Mouse (Mus musculus) MEL (cell line): ENCODE measurements around the gene Syt6. TPM values are rescaled to one million over a fixed set of nuclear protein-coding genes. Genes with fewer than 3 reads are reported as not detected.

Experiments
- DNase-seq: peaks from one replicate; pipeline ENCODE4 v3.0.0; 2011; ENCODE audit warnings: low read depth, low spot score
- H3K27ac ChIP-seq: 2 replicates; pipeline ENCODE4 v1.5.1; 2012; ENCODE audit warnings: low read depth, mild to moderate bottlenecking, control low read depth, low read length, moderate library complexity; ENCODE audit not compliant: control insufficient read depth
- H3K27me3 ChIP-seq, 2 experiments: fragments of 150-350 bp in 1 of 2; sonication (generic) in 1 of 2; 2 replicates each; pipeline ENCODE4 v1.6.1; 2012; ENCODE audit warnings: low read length in 2 of 2, mild to moderate bottlenecking in 2 of 2, improper control_type of control experiment in 1 of 2, moderate library complexity in 1 of 2; ENCODE audit not compliant: insufficient read depth in 2 of 2, control insufficient read depth in 1 of 2
- H3K36me3 ChIP-seq, 2 experiments: 2 replicates each; pipeline ENCODE4 v1.6.1; 2012 to 2014; ENCODE audit warnings: low read length in 2 of 2, improper control_type of control experiment in 1 of 2, inconsistent platforms in 1 of 2, mild to moderate bottlenecking in 1 of 2; ENCODE audit not compliant: insufficient read depth in 2 of 2, control insufficient read depth in 1 of 2
- H3K4me1 ChIP-seq, 2 experiments: fragments of 150-350 bp in 1 of 2; sonication (generic) in 1 of 2; 2 replicates each; pipeline ENCODE4 v1.6.1; 2012; ENCODE audit warnings: low read length in 2 of 2, improper control_type of control experiment in 1 of 2, mild to moderate bottlenecking in 1 of 2; ENCODE audit not compliant: insufficient read depth in 2 of 2, control insufficient read depth in 1 of 2
- H3K4me3 ChIP-seq, 2 experiments: fragments of 150-350 bp in 1 of 2; sonication (generic) in 1 of 2; 2 replicates each; pipeline ENCODE4 v1.5.1; 2012; ENCODE audit warnings: low read depth in 2 of 2, low read length in 2 of 2, mild to moderate bottlenecking in 2 of 2, moderate library complexity in 2 of 2, control low read depth in 1 of 2, improper control_type of control experiment in 1 of 2; ENCODE audit not compliant: control insufficient read depth in 1 of 2, insufficient read depth in 1 of 2
- H3K79me2 ChIP-seq: 2 replicates; pipeline ENCODE4 v1.6.1; 2012; ENCODE audit warnings: mild to moderate bottlenecking, low read length, moderate library complexity; ENCODE audit not compliant: control insufficient read depth, poor library complexity, insufficient read depth
- H3K9ac ChIP-seq: 2 replicates; pipeline ENCODE4 v1.6.1; 2012; ENCODE audit warnings: low read depth, mild to moderate bottlenecking, control low read depth, low read length, moderate library complexity; ENCODE audit not compliant: control insufficient read depth, poor library complexity, severe bottlenecking
- H3K9me3 ChIP-seq: fragments of 150-350 bp; sonication (generic); replicated peaks from 2 replicates; pipeline ENCODE4 v1.6.1; 2012; ENCODE audit warnings: mild to moderate bottlenecking, low read length, improper control_type of control experiment, moderate library complexity; ENCODE audit not compliant: insufficient read depth
- BHLHE40 ChIP-seq: IDR thresholded peaks from 2 replicates; pipeline ENCODE4 v1.6.1; 2012; ENCODE audit warnings: low read depth, mild to moderate bottlenecking, inconsistent platforms, low read length, improper control_type of control experiment, borderline replicate concordance
- CHD2 ChIP-seq: IDR thresholded peaks from 2 replicates; pipeline ENCODE4 v1.6.1; 2011; ENCODE audit warnings: low read length, improper control_type of control experiment
- E2F4 ChIP-seq: IDR thresholded peaks from 2 replicates; pipeline ENCODE4 v1.6.1; 2011; ENCODE audit warnings: low read depth, low read length, improper control_type of control experiment, borderline replicate concordance
- ELF1 ChIP-seq: IDR thresholded peaks from 2 replicates; pipeline ENCODE4 v1.6.1; 2014; ENCODE audit warnings: low read depth, mild to moderate bottlenecking, inconsistent platforms, low read length, improper control_type of control experiment, moderate library complexity
- HCFC1 ChIP-seq: IDR thresholded peaks from 2 replicates; pipeline ENCODE4 v1.6.1; 2012; ENCODE audit warnings: low read depth, mild to moderate bottlenecking, inconsistent platforms, low read length, improper control_type of control experiment, moderate library complexity
- KAT2A ChIP-seq: conservative IDR thresholded peaks from 2 replicates; pipeline ENCODE4 v1.6.1; 2012; ENCODE audit warnings: low read depth, low read length, improper control_type of control experiment, inconsistent platforms
- MAFK ChIP-seq: IDR thresholded peaks from 2 replicates; pipeline ENCODE4 v1.6.1; 2011; ENCODE audit warnings: low read depth, mild to moderate bottlenecking, low read length, improper control_type of control experiment, borderline replicate concordance
- POLR2AphosphoS2 ChIP-seq: IDR thresholded peaks from 2 replicates; pipeline ENCODE4 v1.6.1; 2011; ENCODE audit warnings: low read length, improper control_type of control experiment
- SMC3 ChIP-seq: IDR thresholded peaks from 2 replicates; pipeline ENCODE4 v1.6.1; 2011; ENCODE audit warnings: low read depth, low read length, improper control_type of control experiment
- TAL1 ChIP-seq: IDR thresholded peaks from 2 replicates; pipeline ENCODE4 v1.6.1; 2012; ENCODE audit warnings: mild to moderate bottlenecking, inconsistent platforms, low read length, moderate library complexity, mixed read lengths
- TBP ChIP-seq: IDR thresholded peaks from 2 replicates; pipeline ENCODE4 v1.8.0; 2011; ENCODE audit warnings: low read depth, low read length, improper control_type of control experiment
- TCF12 ChIP-seq: IDR thresholded peaks from 2 replicates; pipeline ENCODE4 v1.6.1; 2014; ENCODE audit warnings: low read depth, mild to moderate bottlenecking, inconsistent platforms, low read length, improper control_type of control experiment, moderate library complexity
- USF2 ChIP-seq, 2 experiments: IDR thresholded peaks; 2 replicates each; pipeline ENCODE4 v1.6.1; 2011 to 2012; ENCODE audit warnings: improper control_type of control experiment in 2 of 2, low read length in 2 of 2, borderline replicate concordance in 1 of 2, inconsistent platforms in 1 of 2, low read depth in 1 of 2, mild to moderate bottlenecking in 1 of 2; ENCODE audit not compliant: insufficient read depth in 1 of 2
- ZC3H11A ChIP-seq: IDR thresholded peaks from 2 replicates; pipeline ENCODE4 v1.6.1; 2012; ENCODE audit warnings: low read depth, mild to moderate bottlenecking, inconsistent platforms, low read length, improper control_type of control experiment
- ZMIZ1 ChIP-seq: IDR thresholded peaks from 2 replicates; pipeline ENCODE4 v1.6.1; 2012; ENCODE audit warnings: low read depth, mild to moderate bottlenecking, inconsistent platforms, low read length, improper control_type of control experiment, moderate library complexity
- polyA plus RNA-seq, 2 experiments: library from polyadenylated mRNA; stranded (reverse) in 1 of 2; unstranded in 1 of 2; fragments of >175 nt in 1 of 2; fragments of >200 nt in 1 of 2; gene quantifications; 2 replicates each; pipeline versions ENCODE4 v1.2.1 to v1.2.4; 2012; ENCODE audit warnings: low replicate concordance in 2 of 2, low read depth in 1 of 2; ENCODE audit not compliant: insufficient read length in 2 of 2, insufficient read depth in 1 of 2, missing spikeins in 1 of 2
- total RNA-seq: library from RNA; depleted of rRNA; stranded (reverse); fragments of 300-350 nt; gene quantifications from 2 replicates; pipeline ENCODE4 v1.2.3, GENCODE M21; 2012

The Syt6 gene
- total and polyA plus RNA-seq, 3 experiments: 0.04 TPM; not detected in 2

DNA sequence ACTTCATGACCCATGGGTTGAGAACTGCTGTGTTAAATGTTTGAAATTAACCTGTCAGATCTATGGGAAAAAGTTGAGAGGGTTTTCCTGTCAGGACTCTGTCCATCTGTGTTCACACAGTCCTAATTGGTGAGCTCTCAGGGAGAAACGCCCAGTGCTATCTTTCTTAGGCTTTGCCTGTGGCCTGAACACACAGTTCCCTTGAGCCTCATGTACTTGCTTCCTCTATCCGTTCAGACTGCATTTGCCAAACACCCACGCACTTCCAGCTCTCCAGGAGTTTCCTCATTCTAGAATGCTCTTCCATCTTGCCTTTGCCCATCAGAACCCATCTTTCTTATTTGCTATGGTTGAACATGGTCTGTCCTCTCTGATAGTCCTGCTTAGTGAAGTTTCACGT, 73.5 kb downstream of the Syt6 start:
- Histone ChIP-seq H3K9me3 (no peaks in the 10 kb centered on the region), H3K36me3 (no peaks in the 10 kb centered on the region), H3K79me2 (no peaks in the 10 kb centered on the region), H3K27ac (no peak overlapping the region), H3K4me3 (no peak overlapping the region), H3K27me3 (no peaks in the 10 kb centered on the region; a peak in 1 of 4 replicates), H3K4me1 (no peaks in the 10 kb centered on the region), H3K9ac (no peak overlapping the region)
- peak; percentile 22 for DNase-seq
- no peak for TF ChIP-seq E2F4
- TF ChIP-seq ZMIZ1: no peak
- no peak for TF ChIP-seq MAFK
- no peak for TF ChIP-seq TBP
- TF ChIP-seq CHD2: no peak
- no peak for TF ChIP-seq KAT2A
- TF ChIP-seq, all 39 proteins: peak for 0

- Histone ChIP-seq H3K4me3 (no peak overlapping the region), H3K27ac (no peak overlapping the region), H3K27me3 (no peaks in the 10 kb centered on the region; a peak in 1 of 4 replicates), H3K9me3 (no peaks in the 10 kb centered on the region), H3K36me3 (no peaks in the 10 kb centered on the region), H3K79me2 (no peaks in the 10 kb centered on the region), H3K4me1 (no peaks in the 10 kb centered on the region), H3K9ac (no peak overlapping the region)
- TF ChIP-seq ZC3H11A (no peak), HCFC1 (no peak), BHLHE40 (no peak)
- no peak for DNase-seq
Observed at GRCm38 (mm10) chr3:103649716-103650115, 74.7 kb downstream of the Syt6 start.

GRCm38 (mm10) chr3:103650406-103650805, 75.4 kb downstream of the Syt6 start:
- Histone ChIP-seq H3K36me3 (no peaks in the 10 kb centered on the region), H3K79me2 (no peaks in the 10 kb centered on the region), H3K4me1 (no peaks in the 10 kb centered on the region), H3K9ac (no peak overlapping the region), H3K4me3 (no peak overlapping the region), H3K9me3 (no peaks in the 10 kb centered on the region), H3K27ac (no peak overlapping the region), H3K27me3 (no peaks in the 10 kb centered on the region; a peak in 1 of 4 replicates)
- no peak for DNase-seq
- TF ChIP-seq CHD2: no peak
- TF ChIP-seq ELF1: no peak
- no peak for TF ChIP-seq POLR2AphosphoS2
- TF ChIP-seq KAT2A: no peak
- TF ChIP-seq ZC3H11A: no peak
- TF ChIP-seq USF2 (IDR thresholded peaks at IDR 0.05; ENCODE audit: borderline replicate concordance in 1 of 2, insufficient read depth in 1 of 2, low read depth in 1 of 2, low read length in 2 of 2): no peak
- TF ChIP-seq SMC3: no peak
- no peak for TF ChIP-seq TAL1
- TF ChIP-seq TCF12: no peak
